Mouse (Mus musculus): ENCODE data around the gene Ddx31. TPM values are rescaled to one million over a fixed set of nuclear protein-coding genes. Genes with fewer than 3 reads are reported as not detected.

Ddx31 gene
- 10 to 100 TPM; 13.0 to 13.4 TPM for total RNA-seq (2021)

DNA sequence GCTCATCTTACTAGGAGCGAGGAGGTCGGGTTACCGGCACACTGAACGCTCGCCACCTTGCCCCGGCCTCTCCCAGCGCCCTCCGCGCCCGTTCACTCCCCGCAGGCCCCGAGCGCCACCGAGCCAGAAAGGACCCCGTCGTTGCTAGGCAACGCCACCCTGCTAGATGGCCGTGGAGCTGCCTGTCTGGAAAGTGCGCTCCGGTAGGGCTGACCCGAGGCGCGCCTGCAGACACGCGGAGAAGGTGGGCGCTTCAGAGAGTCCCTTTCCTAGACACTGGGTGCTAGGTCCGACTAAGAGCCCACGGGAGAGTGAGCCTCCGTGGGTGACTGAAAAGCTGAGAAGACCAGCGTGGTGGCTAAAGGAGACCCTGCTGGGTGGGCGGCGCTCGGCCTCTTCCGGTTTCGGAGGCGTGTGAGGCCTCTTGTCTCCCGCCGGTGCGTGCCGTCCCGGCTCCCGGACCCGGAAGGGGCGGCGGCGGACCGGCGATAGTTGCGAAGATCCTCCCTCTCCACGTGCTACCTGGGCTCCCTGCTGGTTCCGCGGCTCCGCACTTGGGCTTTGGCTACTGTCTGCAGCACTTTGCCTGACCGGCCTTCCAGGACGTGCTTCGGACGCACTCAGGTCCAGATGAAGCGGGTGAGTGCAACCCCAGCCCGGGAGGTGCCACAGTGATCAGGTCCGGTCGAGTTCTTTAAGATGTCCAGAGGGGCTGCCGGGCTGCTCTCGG, at the start of gene Ddx31, which contains the start of gene Gtf3c4:
Ddx31 (plus strand) TSS at position 185 of the 730 bp plus-strand sequence.
Gtf3c4 (minus strand) TSS at position 139 of the 730 bp plus-strand sequence.
- intact Hi-C loops (cut with DNase I), result loop anchor here (5.0 to 10.0 kb wide), 2 partner anchors 83 to 156 kb away; no protein-coding TSS in a partner anchor
- peak; percentile 95 for DNase-seq

DNA sequence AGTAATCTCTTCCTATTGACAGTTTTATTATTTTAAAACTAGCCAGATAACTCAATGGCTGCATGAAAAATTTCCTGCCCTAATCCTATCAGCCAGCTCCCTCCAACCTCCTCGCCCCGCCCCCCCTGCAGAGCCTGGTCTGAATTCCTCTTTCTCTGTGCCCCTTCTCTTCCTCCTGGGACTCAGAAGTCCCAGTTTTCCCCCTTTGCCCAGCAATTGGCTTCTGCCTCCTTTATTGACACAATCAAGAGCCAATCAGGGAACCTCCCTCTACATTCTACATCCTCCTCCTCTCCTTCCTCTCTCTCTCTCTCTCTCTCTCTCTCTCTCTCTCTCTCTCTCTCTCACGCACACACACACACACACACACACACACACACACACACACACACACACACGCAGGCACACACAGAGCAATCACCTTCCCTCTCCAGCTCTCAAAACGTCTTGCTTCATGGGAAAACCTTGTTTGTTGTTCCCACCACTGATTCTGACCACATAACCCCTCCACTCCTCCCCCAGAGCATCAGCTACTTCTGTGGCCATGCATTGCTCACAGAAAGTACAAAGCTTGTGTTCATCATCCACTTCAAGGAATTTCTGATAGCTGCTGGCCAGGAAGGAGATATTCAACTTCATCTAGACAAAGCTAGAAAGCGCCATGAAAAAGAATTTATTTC, 47.1 kb upstream of the Ddx31 start:
- peak; percentile 41 for DNase-seq
- intact Hi-C loops (cut with DNase I), result no loop called here

DNA sequence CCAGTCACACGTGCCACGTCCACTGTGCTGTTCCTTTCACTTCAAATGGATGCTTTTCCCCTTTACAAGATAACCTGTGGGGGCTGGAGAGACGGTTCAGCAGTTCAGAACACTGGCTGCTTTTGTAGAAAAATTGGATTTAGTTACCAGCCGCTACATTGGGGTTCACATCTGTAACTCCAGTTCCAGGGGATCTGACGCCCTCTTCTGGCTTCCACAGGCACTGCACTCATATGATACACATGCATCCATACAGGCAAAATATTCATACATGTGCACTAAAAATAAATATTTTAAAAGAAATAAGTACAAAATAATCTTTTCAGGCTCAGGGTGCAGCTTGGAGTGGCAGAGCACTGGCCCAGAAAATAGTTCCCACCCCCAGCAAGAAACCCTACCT, 45.6 kb upstream of the Ddx31 start:
- intact Hi-C loops (cut with DNase I), result no loop called here
- no peak for DNase-seq

DNA sequence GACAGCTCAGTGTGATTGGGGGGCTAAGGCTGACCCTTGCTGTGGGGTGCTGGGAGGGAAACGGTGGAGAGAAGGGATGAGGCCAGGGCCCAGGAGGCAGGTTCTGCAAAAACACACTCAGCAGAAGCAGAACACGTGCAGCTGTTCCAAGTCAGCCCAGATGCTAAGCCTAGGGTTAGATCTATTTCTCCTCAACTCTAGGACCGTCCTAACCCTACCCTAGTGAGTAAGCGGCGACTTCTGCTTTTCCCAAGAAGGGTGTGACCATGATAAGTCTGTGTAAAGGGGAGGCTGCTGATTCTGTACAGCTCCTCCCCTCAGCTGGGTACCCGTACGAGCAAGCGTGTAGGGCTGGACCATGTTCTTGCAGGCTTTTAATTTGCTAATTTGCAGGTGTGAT, 43.9 kb upstream of the Ddx31 start:
- intact Hi-C loops (cut with DNase I), result no loop called here
- DNase-seq, result no peak

DNA sequence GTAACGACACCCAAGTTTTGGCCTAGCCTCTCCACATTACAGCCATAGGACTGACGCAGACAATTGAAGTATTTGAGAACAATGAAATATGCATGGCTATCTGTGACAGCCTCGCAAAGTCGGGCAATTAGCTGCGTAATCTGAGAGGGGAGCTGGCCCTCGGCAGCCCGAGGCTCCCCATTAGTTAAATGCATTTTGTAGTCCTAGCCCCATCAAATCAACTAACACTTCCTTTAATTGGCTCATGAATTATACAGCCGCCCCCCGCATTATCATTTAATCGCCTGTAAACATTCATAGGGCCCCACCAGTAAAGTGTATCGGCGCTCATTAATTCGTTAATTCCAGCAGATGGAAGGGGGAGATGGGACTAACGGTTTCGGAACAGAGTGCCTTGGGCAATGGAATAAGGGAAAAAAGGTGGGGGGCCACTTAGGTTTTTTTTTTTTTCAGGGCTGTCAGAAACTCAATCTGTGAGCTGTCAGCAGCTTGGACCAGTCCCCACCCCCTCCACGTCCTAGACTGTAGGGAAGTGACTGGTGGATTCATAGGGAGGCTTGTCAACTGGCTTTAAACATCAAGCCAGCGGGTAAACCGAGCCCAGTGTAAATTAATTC, 42.6 kb upstream of the Ddx31 start:
- no peak for DNase-seq
- intact Hi-C loops (cut with DNase I), result no loop called here

DNA sequence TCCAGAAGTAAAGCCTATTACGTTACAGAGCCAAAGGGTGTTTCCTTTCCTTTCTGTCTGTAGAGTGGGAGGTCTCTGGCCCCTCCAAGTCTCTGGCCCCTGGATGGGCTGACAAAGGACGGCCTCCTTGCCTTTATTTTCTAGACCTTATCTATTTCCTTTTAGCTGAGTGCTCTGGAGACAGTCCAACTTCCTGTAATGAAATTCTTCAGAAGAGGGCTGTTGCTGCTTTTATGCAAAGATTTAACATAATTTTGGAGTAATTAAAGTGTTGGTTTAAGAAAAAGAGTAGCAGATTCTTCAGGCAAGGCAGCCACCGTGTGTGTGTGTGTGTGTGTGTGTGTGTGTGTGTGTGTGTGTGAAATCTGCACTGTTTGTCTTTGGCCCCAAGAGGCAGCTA, 41.8 kb upstream of the Ddx31 start:
- intact Hi-C loops (cut with DNase I), result no loop called here

DNA sequence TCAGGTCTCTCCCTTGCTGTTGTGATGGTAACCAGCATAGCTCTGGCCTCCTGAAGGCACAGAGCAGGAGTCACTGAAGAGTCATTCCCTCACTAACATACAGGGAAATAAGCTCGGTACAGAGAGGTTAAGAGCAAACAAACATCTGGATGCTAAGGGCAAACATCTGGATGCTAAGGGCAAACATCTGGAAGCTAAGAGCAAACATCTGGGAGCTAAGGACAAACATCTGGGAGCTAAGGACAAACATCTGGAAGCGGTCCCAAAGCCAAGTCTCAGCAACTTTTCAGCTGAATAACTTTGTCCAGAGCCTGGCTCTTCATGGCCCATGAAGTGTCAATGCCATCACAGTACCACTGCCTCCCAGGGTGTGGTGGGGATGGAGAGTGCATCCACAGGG, 40.6 kb upstream of the Ddx31 start:
- intact Hi-C loops (cut with DNase I), result no loop called here
- DNase-seq, result no peak

More for the DNA sequence above, 41.8 kb upstream of the Ddx31 start:
- no peak for DNase-seq

DNA sequence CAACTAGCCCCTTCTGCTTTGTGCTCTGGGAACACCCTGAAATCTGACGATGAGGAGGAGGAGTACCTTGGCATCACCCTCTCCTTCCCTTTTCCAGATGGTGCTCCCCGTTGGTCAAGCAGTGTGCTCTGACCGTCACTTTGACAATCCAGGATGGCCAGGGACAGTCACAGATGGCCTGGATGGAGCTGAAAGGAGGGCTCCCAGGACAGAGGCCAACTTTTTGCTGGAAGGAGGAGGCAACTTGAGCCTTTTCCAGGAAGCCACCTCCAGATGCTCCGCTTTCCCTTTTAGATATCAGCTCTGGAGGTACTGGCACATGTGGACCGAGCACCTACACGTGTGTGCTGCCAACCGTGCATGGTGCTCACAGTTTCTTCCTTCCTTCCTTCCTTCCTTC, 36.8 kb upstream of the Ddx31 start:
- intact Hi-C loops (cut with DNase I), result no loop called here
- DNase-seq, result peak; percentile 60

DNA sequence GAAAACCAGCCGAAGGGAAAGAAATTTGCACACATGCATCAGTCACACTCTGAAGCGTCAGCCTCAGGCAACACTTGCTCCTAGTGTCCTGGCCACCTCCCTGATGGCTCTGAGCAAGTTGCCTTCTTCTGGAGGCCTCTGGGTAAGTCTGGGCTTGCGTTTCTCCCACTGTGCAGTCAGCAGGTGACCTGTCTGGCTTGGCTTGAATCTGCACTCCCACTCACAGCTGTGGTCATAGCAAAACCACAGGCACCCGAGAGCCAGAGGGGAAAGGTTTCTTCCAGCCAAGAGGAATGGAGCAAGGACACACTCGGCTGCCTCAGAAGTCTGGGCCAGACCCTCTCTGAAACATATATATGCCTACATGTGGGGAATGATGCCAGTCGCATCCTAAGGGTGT, 31.4 kb upstream of the Ddx31 start:
- DNase-seq, result no peak
- intact Hi-C loops (cut with DNase I), result no loop called here

DNA sequence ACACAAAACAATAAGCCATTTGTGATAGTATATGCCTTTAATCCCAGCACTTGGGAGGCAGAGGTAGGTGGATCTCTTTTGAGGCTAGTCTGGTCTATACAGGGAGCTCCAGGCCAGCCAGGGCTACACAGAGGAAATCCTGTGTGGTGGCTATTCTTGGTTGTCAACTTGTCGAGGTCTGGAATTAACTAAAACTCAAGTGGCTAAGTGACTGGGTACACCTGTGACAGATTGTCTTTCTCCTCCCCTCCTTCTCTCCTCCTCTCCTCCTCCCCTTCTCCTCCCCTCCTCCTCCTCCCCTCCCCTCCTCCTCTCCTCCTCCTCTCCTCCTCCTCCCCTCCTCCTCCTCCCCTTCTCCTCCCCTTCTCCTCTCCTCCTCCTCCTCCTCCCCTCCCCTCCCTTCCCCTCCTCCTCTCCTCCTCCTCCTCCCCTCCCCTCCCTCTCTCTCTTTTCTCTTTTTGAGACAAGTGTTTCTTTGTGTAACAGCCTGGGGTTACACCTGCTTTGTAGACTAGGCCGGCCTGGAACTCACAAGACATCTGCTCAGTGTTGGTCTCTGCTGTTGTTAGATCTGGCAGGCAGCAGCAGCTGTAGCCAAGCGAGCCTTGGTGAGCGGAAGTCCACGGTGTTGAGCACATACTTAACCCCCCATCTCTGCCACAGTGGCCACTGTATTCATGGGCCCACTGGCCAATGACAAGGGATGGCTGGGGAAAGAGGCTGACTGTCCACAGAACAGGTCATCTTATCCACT, 29.8 kb upstream of the Ddx31 start:
- intact Hi-C loops (cut with DNase I), result no loop called here
- no peak for DNase-seq

DNA sequence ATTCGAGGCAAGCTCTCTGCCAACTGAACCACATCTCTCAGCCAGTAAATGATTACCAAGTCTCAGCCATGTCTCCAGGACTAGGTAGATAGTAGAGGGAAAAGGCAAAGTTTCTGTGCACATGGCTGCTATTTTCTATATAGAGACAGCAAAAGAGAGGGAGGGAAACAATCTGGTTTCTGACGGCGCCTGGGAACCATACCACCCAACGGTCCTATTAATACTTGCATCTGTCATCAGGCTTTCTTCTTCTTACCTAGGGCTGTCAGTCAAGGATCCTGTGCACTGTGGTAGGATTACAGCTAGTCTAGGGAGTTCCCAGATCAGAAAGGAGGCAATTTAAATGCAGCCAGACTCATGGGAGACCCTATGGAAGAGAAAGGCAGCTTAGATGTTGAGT, 21.3 kb upstream of the Ddx31 start:
- intact Hi-C loops (cut with DNase I), result no loop called here
- DNase-seq, result no peak

DNA sequence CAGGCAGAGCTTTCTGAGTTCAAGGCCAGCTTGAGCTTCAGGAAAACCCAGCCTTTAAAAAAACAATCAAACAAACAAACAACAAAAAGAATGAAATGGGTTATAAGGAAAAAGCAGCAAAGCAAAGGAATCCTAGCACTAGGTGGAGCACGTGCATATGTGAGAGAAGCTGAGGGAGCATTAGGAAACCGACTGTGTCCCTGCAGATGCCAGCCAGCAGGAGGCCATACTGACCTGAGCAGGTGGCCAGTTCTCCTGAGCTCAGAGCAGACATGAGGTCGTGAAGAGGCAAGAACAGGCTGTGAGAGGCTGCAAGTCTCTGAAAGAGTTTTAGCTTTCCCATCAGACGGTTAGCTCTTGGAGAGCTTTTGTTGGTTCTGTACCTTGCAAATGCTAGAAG, 10.9 kb upstream of the Ddx31 start:
- DNase-seq, result no peak
- intact Hi-C loops (cut with DNase I), result no loop called here

DNA sequence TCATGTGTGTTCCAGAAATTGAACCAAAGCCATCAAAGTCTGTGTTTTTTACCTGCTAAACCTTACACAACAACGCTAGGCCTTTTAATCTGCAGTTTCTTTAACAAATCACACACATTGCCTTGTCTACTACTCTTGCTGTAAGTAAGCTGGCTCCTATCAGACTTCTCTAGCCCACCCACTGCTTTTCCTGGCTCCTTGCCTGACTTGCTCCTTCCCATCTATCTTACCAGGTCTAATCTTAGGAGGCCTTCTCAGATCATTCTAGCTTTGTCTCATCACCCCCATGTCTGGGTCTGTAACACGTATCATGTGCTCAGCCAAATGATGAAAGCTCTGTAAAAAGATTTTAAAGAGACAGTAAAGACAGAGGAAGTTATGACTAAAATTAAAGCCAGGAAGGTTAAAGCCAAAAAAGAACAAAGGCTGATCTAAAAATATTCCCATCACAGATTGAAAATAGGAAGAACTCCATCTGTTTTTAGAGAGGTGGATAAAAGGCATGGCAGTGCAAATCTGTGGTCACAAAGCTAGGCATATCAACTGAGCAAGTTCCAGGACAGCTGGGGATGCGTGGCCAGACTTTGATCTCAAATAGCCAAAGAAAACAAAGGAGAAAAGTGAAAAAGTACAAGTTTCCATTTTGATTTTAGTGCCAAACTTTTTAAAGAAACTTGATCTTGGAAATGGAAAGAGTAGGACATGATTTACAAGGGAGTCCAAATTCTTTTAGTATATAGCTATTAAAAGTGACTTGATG, 3.8 kb upstream of the Ddx31 start:
- intact Hi-C loops (cut with DNase I), result no loop called here
- peak; percentile 60 for DNase-seq

DNA sequence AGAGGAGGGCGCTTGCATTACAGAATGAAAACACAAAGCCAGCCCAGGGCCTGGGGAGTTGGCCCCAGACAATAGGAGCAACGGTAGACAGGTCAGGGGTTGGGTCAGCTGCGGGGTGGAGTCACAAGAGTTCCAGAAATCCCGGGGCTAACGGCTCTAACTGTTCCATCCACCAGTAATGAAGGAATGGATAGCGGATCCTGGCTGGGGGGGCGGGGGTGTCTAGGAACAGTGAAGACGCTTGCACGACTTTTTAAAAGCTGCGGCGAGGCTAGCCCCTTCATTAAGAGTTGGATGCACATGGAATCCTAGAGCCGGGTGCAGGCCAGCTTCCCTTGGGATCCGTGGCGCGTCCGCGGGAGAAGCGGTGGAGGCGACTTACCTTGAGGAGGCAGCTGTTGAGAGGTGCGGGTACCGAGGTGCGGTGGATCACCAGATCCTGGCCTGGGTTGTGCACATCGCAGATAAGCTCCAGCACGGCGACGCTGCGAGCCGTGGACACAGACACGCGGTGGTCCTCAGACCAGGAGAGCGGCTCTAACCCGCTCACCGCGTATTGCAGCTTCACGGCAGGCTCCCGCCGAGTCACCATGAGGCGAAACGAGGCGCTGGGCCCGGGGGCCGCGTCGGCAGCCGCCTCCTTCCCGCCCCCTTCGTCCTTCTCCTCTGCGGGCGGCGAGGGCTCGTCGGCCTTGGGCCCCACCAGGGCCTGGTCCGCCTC, 545 bp upstream of the Ddx31 start:
- peak; percentile 18 for DNase-seq
- intact Hi-C loops (cut with DNase I), result loop anchor here (5.0 to 10.0 kb wide), 2 partner anchors 82 to 155 kb away; no protein-coding TSS in a partner anchor

DNA sequence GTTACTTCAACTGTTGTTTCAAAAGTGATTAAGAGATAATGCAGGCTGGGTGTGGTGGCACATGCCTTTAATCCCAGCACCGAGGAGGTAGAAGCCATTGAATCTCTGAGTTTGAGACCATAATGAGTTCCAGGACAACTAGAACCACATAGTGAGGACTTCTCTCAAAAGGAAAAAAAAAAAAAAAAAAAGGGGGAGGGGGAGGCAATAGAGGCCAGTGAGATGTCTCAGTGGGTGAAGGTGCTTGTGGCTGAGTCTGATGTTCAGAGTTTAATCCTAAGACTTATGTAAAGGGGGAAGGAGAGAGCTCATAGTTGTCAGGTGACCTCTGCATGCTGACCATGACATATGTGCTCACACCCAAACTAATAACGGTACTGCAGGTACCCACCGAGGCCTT, 1.8 kb downstream of the Ddx31 start:
- DNase-seq, result no peak
- intact Hi-C loops (cut with DNase I), result loop anchor here (5.0 to 10.0 kb wide), 2 partner anchors 85 to 157 kb away; no protein-coding TSS in a partner anchor

DNA sequence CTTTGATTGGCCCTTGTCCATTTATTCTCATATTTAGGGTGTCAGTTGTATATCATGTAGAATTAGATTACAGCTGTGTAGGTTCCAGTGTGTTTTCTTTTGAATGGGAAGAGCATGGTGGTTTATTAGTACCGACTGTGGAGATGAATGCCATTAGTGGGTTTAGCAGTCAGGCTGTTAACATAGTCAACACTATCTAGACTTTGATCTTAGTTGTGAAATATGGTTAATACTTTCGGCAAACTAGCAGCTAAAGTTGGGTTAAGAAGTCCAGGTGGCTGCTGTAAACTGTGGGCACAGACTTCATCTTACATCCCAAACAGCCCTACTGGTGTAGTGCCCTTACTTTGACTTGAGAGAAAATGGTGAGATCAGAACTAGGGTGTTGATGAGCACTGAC, 8.7 kb downstream of the Ddx31 start:
- DNase-seq, result no peak
- intact Hi-C loops (cut with DNase I), result loop anchor here (10.0 kb wide), 1 partner anchor 164 kb away; no protein-coding TSS in a partner anchor

DNA sequence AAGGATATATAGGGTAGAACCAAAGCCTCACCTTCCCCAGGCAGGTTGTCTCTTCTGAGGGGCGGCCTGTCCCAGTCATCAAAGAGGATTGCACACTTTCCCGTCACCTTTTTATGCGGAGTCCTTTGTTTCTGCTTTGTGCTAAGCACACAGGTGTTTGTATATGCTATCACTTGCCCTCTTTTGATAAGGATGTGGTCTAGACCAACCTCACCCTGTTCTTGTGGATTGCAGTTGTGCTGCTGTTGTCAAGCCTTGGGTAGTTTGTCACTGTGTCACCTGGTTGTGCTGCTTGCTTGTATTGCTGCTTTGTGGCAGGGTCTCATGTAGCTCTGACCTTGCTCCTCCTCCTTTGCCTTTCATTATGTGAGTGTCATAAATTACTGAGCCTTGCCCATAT, 12.4 kb downstream of the Ddx31 start:
- intact Hi-C loops (cut with DNase I), result no loop called here
- no peak for DNase-seq

DNA sequence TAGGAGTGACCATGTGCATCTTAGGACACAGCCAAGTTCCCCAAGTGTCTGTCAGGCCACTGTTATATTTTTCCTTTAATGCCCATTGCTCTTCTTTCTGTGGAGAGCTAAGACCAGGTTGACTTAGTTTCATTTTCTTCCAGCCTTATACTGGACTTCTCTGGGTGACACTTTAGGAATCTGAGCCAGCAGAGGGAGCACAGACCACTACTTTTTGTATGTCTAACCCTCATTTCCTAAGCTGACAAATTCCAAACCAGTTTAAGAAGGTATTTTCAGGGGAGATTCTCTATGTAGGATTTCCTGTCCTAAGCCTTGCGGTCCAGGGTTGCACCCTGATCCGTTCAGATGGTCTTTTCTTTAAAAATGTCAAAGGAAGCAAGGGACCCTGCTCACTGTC, 15.6 kb downstream of the Ddx31 start:
- peak; percentile 36 for DNase-seq
- intact Hi-C loops (cut with DNase I), result no loop called here

DNA sequence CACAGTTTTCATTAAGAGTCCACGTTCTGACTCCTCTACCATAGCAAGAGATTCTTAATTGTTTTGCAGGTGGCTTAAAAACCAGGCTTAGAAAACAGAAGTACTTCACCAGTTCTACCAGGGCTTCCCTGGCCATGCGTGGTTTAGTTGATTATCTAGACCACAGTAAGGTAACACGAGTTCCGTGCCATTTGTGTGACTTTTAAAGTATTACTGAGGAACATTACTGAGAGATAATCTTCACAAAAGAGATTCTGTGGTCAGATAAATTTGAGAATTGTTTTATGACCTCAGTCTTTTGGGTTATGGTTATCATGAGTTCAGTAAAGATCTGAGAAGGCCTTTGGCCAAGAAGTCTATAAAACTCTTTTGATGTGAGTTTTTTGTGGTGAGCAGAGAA, 19.1 kb downstream of the Ddx31 start:
- DNase-seq, result no peak
- intact Hi-C loops (cut with DNase I), result no loop called here
